Mouse (Mus musculus) bone marrow macrophage, adult 2 months (primary cell): ENCODE results near the gene Cobll1. TPM values are rescaled to one million over a fixed set of nuclear protein-coding genes. Genes with fewer than 3 reads are reported as not detected.

Experiments
- H3K27ac ChIP-seq: 2 replicates; pipeline ENCODE4 v1.5.1; 2012; ENCODE audit warnings: low read depth, low read length; ENCODE audit not compliant: insufficient read depth
- H3K4me1 ChIP-seq: 2 replicates; pipeline ENCODE4 v1.6.1; 2012; ENCODE audit warnings: low read length; ENCODE audit not compliant: control insufficient read depth, insufficient read depth
- H3K4me3 ChIP-seq: 2 replicates; pipeline ENCODE4 v1.5.1; 2012; ENCODE audit warnings: mild to moderate bottlenecking, low read length, moderate library complexity; ENCODE audit not compliant: insufficient read depth
- CTCF ChIP-seq: IDR thresholded peaks from 2 replicates; pipeline ENCODE4 v1.5.1; 2012; ENCODE audit warnings: low read depth, mild to moderate bottlenecking, low read length, moderate library complexity
- POLR2A ChIP-seq: IDR thresholded peaks from 2 replicates; pipeline ENCODE4 v1.6.1; 2012; ENCODE audit warnings: mild to moderate bottlenecking, low read depth, low read length, borderline replicate concordance
- polyA plus RNA-seq: library from polyadenylated mRNA; stranded (reverse); fragments of >200 nt; gene quantifications from 2 replicates; pipeline ENCODE4 v1.2.4, GENCODE M21; 2012; ENCODE audit not compliant: missing spikeins, insufficient read depth, insufficient read length

The Cobll1 gene
- polyA plus RNA-seq, 1 experiment = 0.60 TPM

GRCm38 (mm10) chr2:65072205-65072604, 167.0 kb downstream of the Cobll1 start:
- Histone ChIP-seq H3K27ac (no peak overlapping the region), H3K4me3 (no peak overlapping the region), H3K4me1 (no peaks in the 10 kb centered on the region)
- TF ChIP-seq POLR2A = no peak
- TF ChIP-seq CTCF = no peak

GRCm38 (mm10) chr2:65053764-65054163, 185.4 kb downstream of the Cobll1 start:
- TF ChIP-seq POLR2A = no peak
- no peak for TF ChIP-seq CTCF
- Histone ChIP-seq H3K27ac (no peak overlapping the region), H3K4me3 (no peak overlapping the region), H3K4me1 (no peaks in the 10 kb centered on the region)

DNA sequence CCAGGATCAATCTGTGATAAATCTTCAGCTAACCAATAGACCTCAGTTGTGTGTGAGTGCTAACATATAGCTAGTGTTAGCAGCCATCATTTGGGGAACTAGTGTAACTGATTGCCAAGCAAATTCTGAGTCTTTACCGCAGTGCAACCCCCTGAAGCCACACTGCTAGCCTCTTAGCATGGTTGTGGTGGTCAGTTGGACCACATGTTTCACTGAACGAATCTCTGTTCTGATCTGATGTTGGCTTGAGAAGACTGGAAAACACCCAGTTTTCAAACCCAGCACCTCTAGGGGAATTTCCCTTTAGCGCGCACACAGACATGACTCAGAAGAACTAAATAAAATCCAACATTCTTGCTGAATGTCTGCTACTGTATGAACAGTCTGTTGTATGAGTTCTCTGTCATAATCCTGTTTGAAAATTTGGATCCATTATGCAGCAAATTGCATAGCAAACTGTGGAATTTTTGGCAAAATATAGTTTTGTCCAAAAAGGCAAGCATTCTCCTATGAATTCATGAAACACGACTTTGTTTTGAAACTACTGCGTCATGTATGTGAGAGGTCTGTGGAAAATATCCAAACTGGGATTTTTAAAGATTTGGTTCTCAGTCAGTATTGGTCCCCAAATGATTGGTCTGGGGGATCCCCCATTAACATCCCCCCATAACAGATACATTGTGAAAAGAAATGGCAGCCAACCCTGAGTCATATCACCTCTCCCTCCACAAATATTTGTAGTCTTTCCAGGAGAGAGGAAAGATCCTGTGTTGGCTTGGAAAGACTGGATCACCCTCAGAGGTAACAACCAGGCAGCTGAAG, 186.8 kb downstream of the Cobll1 start:
- TF ChIP-seq CTCF = no peak
- TF ChIP-seq POLR2A = no peak
- Histone ChIP-seq H3K27ac (no peak overlapping the region), H3K4me1 (no peaks in the 10 kb centered on the region), H3K4me3 (no peak overlapping the region)

DNA sequence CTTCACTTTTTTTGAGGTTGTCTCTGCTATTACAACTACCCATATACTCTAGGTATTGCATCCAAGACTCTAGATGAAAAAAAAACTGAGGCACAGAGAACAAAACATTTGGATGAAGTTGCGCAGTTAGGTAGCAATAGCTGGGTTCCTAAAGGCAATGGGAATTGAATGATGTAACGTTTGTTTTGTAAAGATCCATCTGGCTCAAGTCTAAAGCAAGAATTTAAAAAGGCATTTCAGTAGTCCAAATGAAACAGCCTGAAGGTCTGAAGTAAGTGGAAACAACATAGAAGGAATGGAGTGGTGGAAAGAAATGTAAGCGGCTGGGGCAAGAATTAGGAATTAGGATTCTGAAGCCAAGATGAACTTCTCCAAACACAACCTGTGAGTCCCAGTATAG, 188.4 kb downstream of the Cobll1 start:
- H3K4me1 ChIP-seq = no peaks in the 10 kb centered on the region
- H3K4me3 ChIP-seq = no peak overlapping the region
- TF ChIP-seq CTCF (no peak), POLR2A (no peak)
- H3K27ac ChIP-seq = no peak overlapping the region

GRCm38 (mm10) chr2:65048234-65049017, 190.8 kb downstream of the Cobll1 start:
- TF ChIP-seq CTCF = no peak
- no peak for TF ChIP-seq POLR2A
- no peak overlapping the region for H3K4me3 ChIP-seq
- no peak overlapping the region for H3K27ac ChIP-seq
- H3K4me1 ChIP-seq = no peaks in the 10 kb centered on the region

Other genes starting within 250 kb of the Cobll1 start
- 0.31 and 0.55 TPM in 2 replicates for gene Grb14, start 214.4 kb downstream of the Cobll1 start, polyA plus RNA-seq
- not detected in 2 replicates for gene Slc38a11, start 124.6 kb upstream of the Cobll1 start, polyA plus RNA-seq